Mouse (Mus musculus) erythroblast, embryonic 14.5 days (primary cell): ENCODE data around the gene Adpgk. TPM values are rescaled to one million over a fixed set of nuclear protein-coding genes. Genes with fewer than 3 reads are reported as not detected.
A peak's percentile ranks its signal among the peaks of the same experiment; 100 is the strongest.

Experiments used
- H3K27me3 ChIP-seq: 2 replicates; pipeline ENCODE4 v1.6.1; 2012; ENCODE audit warnings: inconsistent platforms; ENCODE audit not compliant: control insufficient read depth
- H3K36me3 ChIP-seq: 2 replicates; pipeline ENCODE4 v1.6.1; 2012; ENCODE audit warnings: mild to moderate bottlenecking, inconsistent platforms; ENCODE audit not compliant: control insufficient read depth
- H3K4me1 ChIP-seq: 2 replicates; pipeline ENCODE4 v1.6.1; 2012; ENCODE audit warnings: inconsistent platforms; ENCODE audit not compliant: control insufficient read depth
- H3K4me3 ChIP-seq: replicated peaks from 2 replicates; pipeline ENCODE3; 2012; ENCODE audit warnings: moderate library complexity, mild to moderate bottlenecking, inconsistent platforms
- H3K9me3 ChIP-seq: 2 replicates; pipeline ENCODE4 v1.6.1; 2012; ENCODE audit warnings: low read length, inconsistent platforms, mixed read lengths; ENCODE audit not compliant: control insufficient read depth
- GATA1 ChIP-seq: IDR thresholded peaks from 2 replicates; pipeline ENCODE4 v1.6.1; 2012; ENCODE audit warnings: low read length, inconsistent platforms, mixed read lengths
- TAL1 ChIP-seq: IDR thresholded peaks from 3 replicates; pipeline ENCODE4 v1.6.1; 2012; ENCODE audit warnings: low read length, inconsistent platforms, mixed read lengths
- polyA plus RNA-seq: library from polyadenylated mRNA; stranded (reverse); fragments of >175 nt; gene quantifications from 2 replicates; pipeline ENCODE4 v1.2.3, GENCODE M21; 2012

The Adpgk gene
- polyA plus RNA-seq, 1 experiment, result 0.26 TPM

DNA sequence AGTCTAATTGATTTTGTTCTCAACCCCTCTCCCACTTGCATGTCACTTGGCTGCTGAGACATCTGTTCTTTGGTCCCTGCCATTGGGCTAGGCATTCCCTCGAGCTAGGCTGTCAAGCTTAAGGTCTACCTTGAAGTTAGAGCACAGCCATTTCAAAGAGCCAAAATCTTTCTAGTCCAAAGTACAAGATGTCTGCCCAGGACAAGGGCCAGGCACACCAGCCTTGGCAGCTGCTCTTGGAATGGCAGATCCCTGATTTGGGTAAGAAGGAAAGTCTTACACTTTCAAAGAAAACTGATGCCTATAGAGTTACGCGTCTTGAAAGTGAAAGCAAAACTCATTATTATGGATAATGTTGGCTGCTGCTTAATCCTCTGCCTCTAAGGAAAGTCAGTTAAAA is 24.8 kb downstream of the Adpgk start:
- Histone ChIP-seq H3K36me3 (peaks cover 73% of the 10 kb centered on the region), H3K4me1 (no peaks in the 10 kb centered on the region), H3K9me3 (no peaks in the 10 kb centered on the region), H3K27me3 (no peaks in the 10 kb centered on the region), H3K4me3 (no peak overlapping the region)
- no peak for TF ChIP-seq GATA1
- TF ChIP-seq TAL1, result no peak

DNA sequence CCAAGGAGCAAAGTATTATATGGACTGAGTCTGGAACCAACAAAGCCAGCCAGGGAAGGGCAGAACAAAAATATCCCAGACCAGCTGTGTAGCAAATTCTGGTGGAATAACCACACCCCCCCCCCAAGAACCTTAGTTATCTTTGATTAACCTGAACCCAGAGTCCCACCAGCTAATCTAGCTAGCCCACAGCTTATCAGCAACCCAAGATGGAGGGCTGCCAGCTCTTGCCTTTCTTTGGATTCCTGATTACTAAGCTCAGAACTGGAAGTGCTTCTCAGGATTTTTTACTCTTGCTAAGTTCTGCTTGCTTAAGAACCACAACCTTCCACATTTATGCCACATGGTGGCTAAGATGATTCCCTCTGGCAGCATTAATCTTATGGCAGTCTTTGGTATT is 33.0 kb downstream of the Adpgk start:
- no peaks in the 10 kb centered on the region for H3K9me3 ChIP-seq
- H3K27me3 ChIP-seq, result no peaks in the 10 kb centered on the region
- H3K4me3 ChIP-seq, result no peak overlapping the region
- H3K4me1 ChIP-seq, result peaks cover 13% of the 10 kb centered on the region
- TF ChIP-seq GATA1 (no peak), TAL1 (no peak)
- H3K36me3 ChIP-seq, result peaks cover 42% of the 10 kb centered on the region

DNA sequence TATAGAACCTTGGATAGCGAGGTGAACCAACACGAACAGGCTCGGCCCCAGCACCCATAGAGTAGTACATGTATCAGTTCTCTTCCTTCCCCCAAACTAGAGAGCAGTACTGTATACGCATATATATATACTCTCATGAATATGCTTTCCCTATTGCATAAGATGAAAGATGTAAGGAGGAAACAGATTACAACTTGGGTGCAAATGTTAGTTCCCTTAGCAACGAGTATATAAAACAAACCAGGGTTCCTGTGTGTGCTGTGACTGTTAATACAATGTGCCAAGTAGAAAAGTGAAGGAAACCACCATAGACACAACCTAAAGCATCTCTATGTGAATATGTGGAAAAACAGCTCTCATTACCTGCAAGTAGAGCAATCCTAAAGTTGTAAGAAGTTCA is 38.7 kb downstream of the Adpgk start:
- Histone ChIP-seq H3K36me3 (peaks cover 8% of the 10 kb centered on the region), H3K27me3 (no peaks in the 10 kb centered on the region)
- no peak for TF ChIP-seq TAL1
- no peak for TF ChIP-seq GATA1

DNA sequence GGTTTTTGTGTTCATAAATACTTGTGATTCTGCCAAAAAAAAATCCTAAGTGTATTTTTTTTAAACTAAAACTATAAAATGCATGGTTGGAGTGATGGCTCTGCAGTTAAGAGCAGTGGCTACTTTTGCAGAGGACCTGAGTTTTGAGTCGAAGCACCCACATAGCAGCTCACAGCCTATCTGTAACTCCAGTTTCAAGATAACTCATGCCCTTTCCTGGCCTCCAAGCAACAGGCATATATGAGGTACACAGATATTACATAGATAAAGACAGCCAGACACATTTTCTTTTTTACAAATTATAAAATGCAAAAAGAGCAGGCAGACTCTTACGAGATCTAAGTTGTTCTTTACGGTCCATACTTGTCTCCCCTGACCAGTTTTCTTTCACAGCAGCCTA is 45.2 kb downstream of the Adpgk start:
- Histone ChIP-seq H3K36me3 (peaks cover 5% of the 10 kb centered on the region), H3K27me3 (no peaks in the 10 kb centered on the region), H3K4me3 (no peak overlapping the region), H3K9me3 (no peaks in the 10 kb centered on the region), H3K4me1 (peaks cover 12% of the 10 kb centered on the region)
- no peak for TF ChIP-seq TAL1
- no peak for TF ChIP-seq GATA1

More for the DNA sequence above, 38.7 kb downstream of the Adpgk start:
- H3K4me3 ChIP-seq, result no peak overlapping the region
- 0 out of 2 replicates have a peak, but pooled peaks cover under 1% of the 10 kb centered on the region for H3K4me1 ChIP-seq
- H3K9me3 ChIP-seq, result no peaks in the 10 kb centered on the region

DNA sequence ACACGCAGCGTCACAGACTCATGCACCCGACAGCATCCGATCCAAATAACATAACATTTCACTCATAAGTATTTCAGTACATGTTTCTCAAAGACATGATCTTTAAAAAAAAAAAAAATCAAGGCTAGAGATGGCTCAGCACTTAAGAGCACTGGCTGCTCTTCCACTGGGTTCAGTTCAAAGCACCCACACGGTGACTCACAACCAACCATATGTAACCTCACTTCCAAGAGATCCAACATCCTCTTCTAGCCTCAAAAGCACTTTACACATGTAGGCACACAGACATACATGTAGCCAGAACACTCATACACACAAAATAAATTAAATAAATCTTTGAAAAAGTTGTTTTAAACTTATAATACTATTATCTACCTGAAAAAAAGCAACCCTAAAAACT is 46.5 kb downstream of the Adpgk start:
- H3K4me3 ChIP-seq, result no peak overlapping the region

DNA sequence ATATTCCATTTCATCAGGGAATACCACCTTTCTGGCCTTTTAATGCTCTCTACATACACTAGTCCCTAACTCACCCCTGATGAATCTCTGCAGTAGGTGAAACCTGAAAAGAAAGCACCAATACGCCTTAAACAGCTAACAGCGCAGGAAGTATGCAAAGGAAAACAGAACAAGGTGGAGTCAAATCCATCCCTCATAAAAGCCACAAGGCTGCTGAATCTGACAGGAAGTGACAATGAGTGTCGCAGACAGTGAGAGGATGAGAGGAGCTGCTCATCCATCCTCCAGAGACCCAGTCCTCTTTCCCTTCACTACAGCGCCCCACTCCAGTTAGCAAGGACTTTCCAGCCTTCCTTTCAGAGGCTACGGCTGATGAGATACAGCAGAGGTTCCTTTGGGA is 47.1 kb downstream of the Adpgk start:
- Histone ChIP-seq H3K27me3 (no peaks in the 10 kb centered on the region), H3K9me3 (no peaks in the 10 kb centered on the region), H3K4me1 (peaks cover 12% of the 10 kb centered on the region), H3K36me3 (no peaks in the 10 kb centered on the region; the same call in none of the 2 replicates), H3K4me3 (no peak overlapping the region)
- no peak for TF ChIP-seq TAL1

More for the DNA sequence above, 46.5 kb downstream of the Adpgk start:
- Histone ChIP-seq H3K9me3 (no peaks in the 10 kb centered on the region), H3K27me3 (no peaks in the 10 kb centered on the region), H3K4me1 (peaks cover 12% of the 10 kb centered on the region), H3K36me3 (peaks cover 4% of the 10 kb centered on the region)
- no peak for TF ChIP-seq TAL1
- no peak for TF ChIP-seq GATA1

DNA sequence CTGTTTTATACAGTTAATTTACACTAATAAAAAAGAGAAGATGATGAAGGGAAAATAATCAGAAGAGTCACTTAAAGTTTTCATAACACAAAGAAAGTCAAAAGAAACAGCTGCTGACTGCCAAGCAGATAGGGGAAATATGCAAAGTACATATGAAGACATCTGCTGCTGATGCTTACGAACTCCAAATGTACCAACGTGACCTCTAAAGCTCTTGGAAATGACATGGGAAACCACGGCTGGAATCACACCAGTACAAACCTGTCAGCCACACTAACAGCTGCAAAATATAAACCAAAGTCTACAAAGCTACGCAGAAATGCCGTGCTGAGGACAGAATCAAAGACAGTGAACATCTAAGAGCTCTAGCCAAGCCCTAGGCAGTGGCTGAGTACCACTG is 47.7 kb downstream of the Adpgk start:
- Histone ChIP-seq H3K4me1 (peaks cover 12% of the 10 kb centered on the region), H3K27me3 (no peaks in the 10 kb centered on the region), H3K4me3 (no peak overlapping the region), H3K36me3 (no peaks in the 10 kb centered on the region; the same call in none of the 2 replicates), H3K9me3 (no peaks in the 10 kb centered on the region)
- TF ChIP-seq GATA1 (no peak), TAL1 (no peak)

DNA sequence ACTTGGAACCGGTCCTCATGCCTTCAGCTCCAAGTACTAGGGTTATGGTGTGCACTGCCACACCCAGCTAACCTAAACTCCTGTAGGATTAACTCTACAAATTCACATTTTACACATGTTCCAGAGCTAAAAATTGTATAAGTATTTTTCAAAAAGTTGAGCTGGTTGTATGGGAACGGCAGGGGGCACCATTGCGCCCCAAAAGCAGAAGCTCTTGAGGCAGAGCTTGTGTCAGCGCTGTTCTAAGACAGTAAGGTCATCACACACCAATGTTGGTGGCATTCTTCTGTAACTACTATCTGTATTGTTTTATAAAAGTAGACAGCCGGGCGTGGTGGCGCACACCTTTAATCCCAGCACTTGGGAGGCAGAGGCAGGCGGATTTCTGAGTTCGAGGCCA is 48.6 kb downstream of the Adpgk start:
- no peaks in the 10 kb centered on the region for H3K9me3 ChIP-seq
- H3K4me1 ChIP-seq, result peaks cover 12% of the 10 kb centered on the region
- no peaks in the 10 kb centered on the region; the same call in 1 of the 2 replicates for H3K36me3 ChIP-seq
- H3K4me3 ChIP-seq, result no peak overlapping the region
- TF ChIP-seq GATA1 (no peak), TAL1 (no peak)
- H3K27me3 ChIP-seq, result no peaks in the 10 kb centered on the region

DNA sequence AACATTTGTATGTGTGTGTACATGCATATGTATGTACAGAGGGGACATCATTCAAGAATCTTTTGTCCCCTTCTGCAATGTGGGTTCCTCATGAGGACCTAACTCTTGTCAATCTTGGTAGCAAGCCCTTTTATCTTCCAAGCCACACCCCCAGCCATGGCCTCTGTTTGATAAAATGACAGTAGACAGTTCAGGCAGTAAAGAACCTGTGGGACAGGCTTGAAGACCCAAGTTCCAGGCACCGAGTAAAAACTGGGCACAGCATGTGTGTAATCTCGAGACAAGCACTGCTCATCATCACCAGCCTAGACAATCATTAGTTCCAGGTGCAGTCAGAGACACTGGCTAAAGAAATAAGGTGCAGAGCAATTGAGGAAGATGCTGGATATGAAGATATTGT is 54.8 kb downstream of the Adpgk start:
- Histone ChIP-seq H3K9me3 (no peaks in the 10 kb centered on the region), H3K36me3 (no peaks in the 10 kb centered on the region), H3K27me3 (no peaks in the 10 kb centered on the region), H3K4me1 (peaks cover 4% of the 10 kb centered on the region), H3K4me3 (no peak overlapping the region)
- TF ChIP-seq TAL1, result no peak
- TF ChIP-seq GATA1, result no peak

DNA sequence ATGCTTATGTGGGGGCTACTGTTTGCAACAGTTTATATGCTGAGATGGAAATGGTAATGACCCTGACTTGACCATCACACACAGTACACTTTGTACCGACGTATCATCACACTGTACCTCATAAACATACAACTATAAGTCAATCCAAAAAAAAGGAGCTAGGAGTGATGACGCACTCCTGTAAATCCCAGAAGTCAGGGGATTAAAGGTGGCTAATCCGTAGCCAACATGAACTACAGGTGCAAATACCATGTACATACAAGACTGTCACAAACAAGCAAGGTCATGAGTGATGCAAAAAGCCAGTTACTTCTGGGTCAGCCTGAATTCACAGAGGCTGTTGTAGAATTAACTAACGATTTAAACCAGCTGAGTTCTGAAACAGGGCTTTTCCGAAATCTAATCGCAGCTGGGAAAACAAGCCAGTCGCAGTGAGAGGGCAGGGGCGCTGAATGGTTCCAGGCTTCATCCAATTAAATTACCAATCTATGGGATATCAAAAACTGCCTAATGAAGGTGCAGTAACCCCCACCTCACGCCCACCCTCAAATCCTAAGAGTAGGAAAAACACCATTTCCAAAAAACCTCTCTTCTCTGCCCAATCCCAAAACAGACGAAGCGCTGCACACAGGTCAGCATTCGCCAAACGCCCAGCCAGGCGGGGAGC is 61.4 kb downstream of the Adpgk start:
- H3K36me3 ChIP-seq, result no peaks in the 10 kb centered on the region
- no peaks in the 10 kb centered on the region for H3K9me3 ChIP-seq
- H3K27me3 ChIP-seq, result no peaks in the 10 kb centered on the region
- H3K4me1 ChIP-seq, result peaks cover 15% of the 10 kb centered on the region
- H3K4me3 ChIP-seq, result peak overlapping the region; percentile 70
- TF ChIP-seq GATA1, result no peak
- no peak for TF ChIP-seq TAL1
